Mouse (Mus musculus) c-Kit-positive CD71-negative TER-119-negative erythroid progenitor cells, embryonic 14.5 days (primary cell): ENCODE results near the gene Tsnaxip1.

ENCODE experiments used
- DNase-seq: peaks from one replicate; pipeline ENCODE4 v3.0.0-alpha.2; 2013; ENCODE audit warnings: low read depth

Tsnaxip1 gene

GRCm38 (mm10) chr8:105826861-105827848 is at the start of gene Tsnaxip1, which contains the start of gene Ranbp10:
Gene Tsnaxip1 (plus strand): TSS chr8:105827731.
Gene Ranbp10 (minus strand): TSS chr8:105827350.
- peak; percentile 98 for DNase-seq

GRCm38 (mm10) chr8:105777833-105778232 is 49.7 kb upstream of the Tsnaxip1 start:
- DNase-seq: no peak

- no peak for DNase-seq
These were observed 47.2 kb upstream of the Tsnaxip1 start for GRCm38 (mm10) chr8:105780298-105780697.

- peak; percentile 70 for DNase-seq
These were observed 39.3 kb upstream of the Tsnaxip1 start for GRCm38 (mm10) chr8:105788241-105788640.

GRCm38 (mm10) chr8:105788927-105789326 is 38.6 kb upstream of the Tsnaxip1 start:
- DNase-seq: no peak

- no peak for DNase-seq
These were observed 37.9 kb upstream of the Tsnaxip1 start for GRCm38 (mm10) chr8:105789626-105790025.

GRCm38 (mm10) chr8:105793331-105793730 is 34.2 kb upstream of the Tsnaxip1 start:
- no peak for DNase-seq

- DNase-seq: no peak
These were observed 33.4 kb upstream of the Tsnaxip1 start for GRCm38 (mm10) chr8:105794009-105794598.

- DNase-seq: no peak
These were observed 31.7 kb upstream of the Tsnaxip1 start for GRCm38 (mm10) chr8:105795785-105796184.

GRCm38 (mm10) chr8:105798408-105798807 is 29.1 kb upstream of the Tsnaxip1 start:
- no peak for DNase-seq

GRCm38 (mm10) chr8:105799091-105799812 is 28.3 kb upstream of the Tsnaxip1 start:
- no peak for DNase-seq

- DNase-seq: no peak
These were observed 26.2 kb upstream of the Tsnaxip1 start for GRCm38 (mm10) chr8:105801153-105801904.

- no peak for DNase-seq
These were observed 22.7 kb upstream of the Tsnaxip1 start for GRCm38 (mm10) chr8:105804797-105805196.

GRCm38 (mm10) chr8:105805346-105805745 is 22.2 kb upstream of the Tsnaxip1 start:
- no peak for DNase-seq

- no peak for DNase-seq
These were observed 21.6 kb upstream of the Tsnaxip1 start for GRCm38 (mm10) chr8:105805964-105806363.

- DNase-seq: no peak
These were observed 19.8 kb upstream of the Tsnaxip1 start for GRCm38 (mm10) chr8:105807766-105808165.

- DNase-seq: no peak
These were observed 19.1 kb upstream of the Tsnaxip1 start for GRCm38 (mm10) chr8:105808480-105808879.

- DNase-seq: no peak
These were observed 17.2 kb upstream of the Tsnaxip1 start for GRCm38 (mm10) chr8:105810245-105810786.

GRCm38 (mm10) chr8:105811061-105811460 is 16.5 kb upstream of the Tsnaxip1 start:
- DNase-seq: no peak

- no peak for DNase-seq
These were observed 16.0 kb upstream of the Tsnaxip1 start for GRCm38 (mm10) chr8:105811543-105811942.

- DNase-seq: no peak
These were observed 15.0 kb upstream of the Tsnaxip1 start for GRCm38 (mm10) chr8:105812511-105812910.
